Mouse (Mus musculus) small intestine, adult 2 months (tissue): ENCODE results near the gene Snapc2.

Source experiments
- CTCF ChIP-seq: fragments of 200-500 bp; IDR thresholded peaks from 2 replicates; pipeline ENCODE4 v1.5.1; 2012; ENCODE audit warnings: low read depth, mild to moderate bottlenecking, control low read depth, inconsistent platforms, low read length, moderate library complexity, mixed read lengths; ENCODE audit not compliant: insufficient replicate concordance, insufficient read length; ENCODE audit errors: extremely low read depth
- POLR2A ChIP-seq: fragments of 200-500 bp; IDR thresholded peaks from 2 replicates; pipeline ENCODE4 v1.6.1; 2012; ENCODE audit warnings: low read depth, mild to moderate bottlenecking, control low read depth, inconsistent platforms, low read length, moderate library complexity

- TF ChIP-seq CTCF (peak; percentile 66; the same call in 1 of the 2 replicates), POLR2A (no peak)
Measured at GRCm38 (mm10) chr8:4258233-4258632, 5.4 kb downstream of the Snapc2 start.
